Mouse (Mus musculus) heart, embryonic 15.5 days (tissue): ENCODE results near the gene Pacs1. TPM values are rescaled to one million over a fixed set of nuclear protein-coding genes. Genes with fewer than 3 reads are reported as not detected.
"Not testable (repeated sequence)": the region's sequence is repeated elsewhere in the genome, so short reads cannot be mapped to it uniquely, and the experiment has no call there.

Source experiments
- ATAC-seq: fragments of 200-750 bp; cut with Nextera tagmentation; replicated peaks from 2 replicates; pipeline ENCODE4 v1.8.0; 2017; ENCODE audit warnings: low read depth, moderate TSS enrichment; ENCODE audit not compliant: insufficient number of reproducible peaks, insufficient read depth, low FRiP score
- H3K27ac ChIP-seq: fragments of 300-500 bp; sonication (generic); 2 replicates; pipeline ENCODE4 v1.5.1; 2015; ENCODE audit warnings: mild to moderate bottlenecking, inconsistent platforms
- H3K27me3 ChIP-seq: fragments of 300-500 bp; sonication (generic); 2 replicates; pipeline ENCODE4 v1.6.1; 2015; ENCODE audit warnings: inconsistent platforms
- H3K36me3 ChIP-seq: fragments of 300-500 bp; sonication (generic); 2 replicates; pipeline ENCODE4 v1.6.1; 2015; ENCODE audit warnings: mild to moderate bottlenecking, inconsistent platforms
- H3K4me1 ChIP-seq: fragments of 300-500 bp; sonication (generic); replicated peaks from 2 replicates; pipeline ENCODE4 v1.6.1; 2015; ENCODE audit warnings: inconsistent platforms
- H3K4me2 ChIP-seq: fragments of 300-500 bp; sonication (generic); 2 replicates; pipeline ENCODE4 v1.6.1; 2015; ENCODE audit warnings: inconsistent platforms, mild to moderate bottlenecking, moderate library complexity
- H3K4me3 ChIP-seq: fragments of 300-500 bp; sonication (generic); 2 replicates; pipeline ENCODE4 v1.5.1; 2015; ENCODE audit warnings: mild to moderate bottlenecking, inconsistent platforms
- H3K9ac ChIP-seq: fragments of 300-500 bp; sonication (generic); 2 replicates; pipeline ENCODE4 v1.6.1; 2015; ENCODE audit warnings: mild to moderate bottlenecking, inconsistent platforms
- H3K9me3 ChIP-seq: fragments of 300-500 bp; sonication (generic); replicated peaks from 2 replicates; pipeline ENCODE4 v1.6.1; 2016; ENCODE audit warnings: inconsistent platforms
- WGBS: fragments of 180-500 bp; shearing (Covaris S2); methylation state at CpG from one replicate; pipeline ENCODE4 v1.1.7; 2015; ENCODE audit warnings: mixed read lengths; 5-methylcytosine and 5-hydroxymethylcytosine counted together
- polyA plus RNA-seq: library from polyadenylated mRNA; unstranded; fragments of >200 nt; fragmentation: Nextera tagmentation; extraction: Ambion mirVana; gene quantifications from 2 replicates; pipeline ENCODE4 v1.2.1, GENCODE M21; 2015

Gene Pacs1
- polyA plus RNA-seq, 1 experiment from 2014 or later, result 15.1 TPM

GRCm38 (mm10) chr19:5151331-5151730 lies 121.6 kb downstream of the Pacs1 start:
- 44% methylated on average over 3 of the region's 3 CpGs for WGBS
- H3K4me3 ChIP-seq, result no peak overlapping the region

GRCm38 (mm10) chr19:5150358-5150757 lies 122.6 kb downstream of the Pacs1 start:
- no peaks in the 10 kb centered on the region for H3K27me3 ChIP-seq
- no peaks in the 10 kb centered on the region for H3K4me1 ChIP-seq
- no peaks in the 10 kb centered on the region for H3K9me3 ChIP-seq
- ATAC-seq, result no peak
- H3K27ac ChIP-seq, result no peak overlapping the region
- WGBS, result 88% methylated on average over 6 of the region's 6 CpGs
- no peak overlapping the region for H3K9ac ChIP-seq
- H3K36me3 ChIP-seq, result peaks cover 16% of the 10 kb centered on the region; the same call in 1 of the 2 replicates
- H3K4me3 ChIP-seq, result no peak overlapping the region
- no peak overlapping the region for H3K4me2 ChIP-seq

More at GRCm38 (mm10) chr19:5151331-5151730, 121.6 kb downstream of the Pacs1 start:
- H3K27me3 ChIP-seq, result no peaks in the 10 kb centered on the region
- H3K9ac ChIP-seq, result no peak overlapping the region
- no peak overlapping the region for H3K27ac ChIP-seq
- H3K36me3 ChIP-seq, result peaks cover 16% of the 10 kb centered on the region; the same call in 1 of the 2 replicates
- no peaks in the 10 kb centered on the region for H3K9me3 ChIP-seq
- no peaks in the 10 kb centered on the region for H3K4me1 ChIP-seq
- no peak overlapping the region for H3K4me2 ChIP-seq
- no peak for ATAC-seq

GRCm38 (mm10) chr19:5149041-5149440 lies 123.9 kb downstream of the Pacs1 start:
- not testable (repeated sequence) for H3K4me1 ChIP-seq, H3K9me3 ChIP-seq, H3K4me2 ChIP-seq, H3K9ac ChIP-seq, H3K4me3 ChIP-seq, H3K27ac ChIP-seq, ATAC-seq, H3K27me3 ChIP-seq
- WGBS, result 74% methylated on average over 5 of the region's 6 CpGs
- H3K36me3 ChIP-seq, result peaks cover 16% of the 10 kb centered on the region

GRCm38 (mm10) chr19:5139640-5140039 lies 133.3 kb downstream of the Pacs1 start:
- Histone ChIP-seq H3K4me3 (no peak overlapping the region), H3K27ac (no peak overlapping the region), H3K9ac (no peak overlapping the region), H3K36me3 (peaks cover 27% of the 10 kb centered on the region), H3K4me1 (no peaks in the 10 kb centered on the region), H3K4me2 (no peak overlapping the region), H3K9me3 (no peaks in the 10 kb centered on the region), H3K27me3 (no peaks in the 10 kb centered on the region)
- 8% methylated on average over 2 of the region's 2 CpGs for WGBS
- ATAC-seq, result no peak

GRCm38 (mm10) chr19:5131237-5131636 lies 141.7 kb downstream of the Pacs1 start:
- H3K9ac ChIP-seq, result no peak overlapping the region
- H3K36me3 ChIP-seq, result peaks cover 9% of the 10 kb centered on the region
- ATAC-seq, result no peak
- no peaks in the 10 kb centered on the region for H3K27me3 ChIP-seq
- no peak overlapping the region for H3K4me2 ChIP-seq
- 65% methylated on average over 4 of the region's 4 CpGs for WGBS
- H3K9me3 ChIP-seq, result no peaks in the 10 kb centered on the region
- no peaks in the 10 kb centered on the region for H3K4me1 ChIP-seq
- no peak overlapping the region for H3K27ac ChIP-seq
- no peak overlapping the region for H3K4me3 ChIP-seq

- H3K4me1 ChIP-seq, result no peaks in the 10 kb centered on the region
- H3K27ac ChIP-seq, result no peak overlapping the region
- WGBS, result 52% methylated on average over 1 of the region's 1 CpGs
- H3K27me3 ChIP-seq, result no peaks in the 10 kb centered on the region
- no peak overlapping the region for H3K4me2 ChIP-seq
- H3K9me3 ChIP-seq, result no peaks in the 10 kb centered on the region
- no peak overlapping the region for H3K9ac ChIP-seq
- no peak overlapping the region for H3K4me3 ChIP-seq
- H3K36me3 ChIP-seq, result peaks cover 6% of the 10 kb centered on the region
- no peak for ATAC-seq
These were observed 143.1 kb downstream of the Pacs1 start for GRCm38 (mm10) chr19:5129770-5130169.

- Histone ChIP-seq H3K27ac (no peak overlapping the region), H3K4me3 (no peak overlapping the region), H3K27me3 (no peaks in the 10 kb centered on the region), H3K36me3 (no peaks in the 10 kb centered on the region), H3K4me2 (no peak overlapping the region), H3K9ac (no peak overlapping the region), H3K4me1 (peaks cover 6% of the 10 kb centered on the region; the same call in 1 of the 2 replicates), H3K9me3 (no peaks in the 10 kb centered on the region)
- WGBS, result 56% methylated on average over 7 of the region's 7 CpGs
- no peak for ATAC-seq
These were observed 148.8 kb downstream of the Pacs1 start for GRCm38 (mm10) chr19:5124055-5124614.

GRCm38 (mm10) chr19:5123241-5123640 lies 149.7 kb downstream of the Pacs1 start:
- Histone ChIP-seq H3K36me3 (no peaks in the 10 kb centered on the region), H3K9me3 (no peaks in the 10 kb centered on the region), H3K27ac (no peak overlapping the region), H3K4me3 (no peak overlapping the region), H3K27me3 (no peaks in the 10 kb centered on the region), H3K4me2 (no peak overlapping the region), H3K9ac (no peak overlapping the region), H3K4me1 (peaks cover 14% of the 10 kb centered on the region)
- 76% methylated on average over 3 of the region's 3 CpGs for WGBS
- ATAC-seq, result no peak

GRCm38 (mm10) chr19:5122492-5122891 lies 150.4 kb downstream of the Pacs1 start:
- no peak overlapping the region for H3K9ac ChIP-seq
- peaks cover 14% of the 10 kb centered on the region for H3K4me1 ChIP-seq
- no peaks in the 10 kb centered on the region for H3K9me3 ChIP-seq
- no peak overlapping the region for H3K4me2 ChIP-seq
- no peak overlapping the region for H3K27ac ChIP-seq
- no peak for ATAC-seq
- no peaks in the 10 kb centered on the region for H3K27me3 ChIP-seq
- WGBS, result 44% methylated on average over 10 of the region's 10 CpGs
- H3K36me3 ChIP-seq, result no peaks in the 10 kb centered on the region
- H3K4me3 ChIP-seq, result no peak overlapping the region

- peak within 1 kb of the TSS; percentile 80 for H3K4me3 ChIP-seq
- H3K36me3 ChIP-seq, result peaks cover 6% of the 10 kb centered on the region
- peak within 1 kb of the TSS; percentile 85 for H3K27ac ChIP-seq
- WGBS, result 1% methylated on average over 18 of the region's 18 CpGs
- no peaks in the 10 kb centered on the region for H3K27me3 ChIP-seq
- H3K4me2 ChIP-seq, result peak within 1 kb of the TSS; percentile 86
- ATAC-seq, result peak; percentile 93; the same call in 1 of the 2 replicates
- no peaks in the 10 kb centered on the region for H3K9me3 ChIP-seq
- peak within 1 kb of the TSS; percentile 78 for H3K9ac ChIP-seq
- peaks cover 17% of the 10 kb centered on the region for H3K4me1 ChIP-seq
These were observed 154.6 kb downstream of the Pacs1 start, which contains the start of gene Klc2 for GRCm38 (mm10) chr19:5118384-5118698. Gene Klc2 (minus strand): TSS chr19:5118560.

- Histone ChIP-seq H3K27me3 (no peaks in the 10 kb centered on the region), H3K9ac (peak overlapping the region; percentile 78), H3K4me1 (peaks cover 17% of the 10 kb centered on the region), H3K27ac (peak overlapping the region; percentile 85), H3K36me3 (peaks cover 10% of the 10 kb centered on the region), H3K9me3 (no peaks in the 10 kb centered on the region), H3K4me2 (peak overlapping the region; percentile 86), H3K4me3 (peak overlapping the region; percentile 80)
- WGBS, result under 1% methylated on average over 81 of the region's 83 CpGs
- peak; percentile 85 for ATAC-seq
These were observed 155.2 kb downstream of the Pacs1 start for GRCm38 (mm10) chr19:5117494-5118383.
